Mouse (Mus musculus) C2C12 (cell line): ENCODE results near the gene Gpatch2l. TPM values are rescaled to one million over a fixed set of nuclear protein-coding genes. Genes with fewer than 3 reads are reported as not detected.

ENCODE experiments used
- H3K27me3 ChIP-seq: one replicate; pipeline ENCODE4 v1.6.1; 2011; ENCODE audit not compliant: control insufficient read depth, insufficient read depth, insufficient read length
- H3K36me3 ChIP-seq: one replicate; pipeline ENCODE4 v1.6.1; 2011; ENCODE audit not compliant: control insufficient read depth, insufficient read depth
- H3K4me3 ChIP-seq: one replicate; pipeline ENCODE4 v1.5.1; 2011; ENCODE audit warnings: mild to moderate bottlenecking, control low read depth; ENCODE audit not compliant: poor library complexity, insufficient read depth, severe bottlenecking
- H3K79me2 ChIP-seq: one replicate; pipeline ENCODE4 v1.6.1; 2011; ENCODE audit not compliant: control insufficient read depth, insufficient read depth
- H3K79me3 ChIP-seq: one replicate; pipeline ENCODE4 v1.6.1; 2011; ENCODE audit warnings: low read depth, control low read depth
- H3ac ChIP-seq: one replicate; pipeline ENCODE3; 2011; ENCODE audit warnings: low read depth; ENCODE audit not compliant: control insufficient read depth, insufficient read length
- CEBPB ChIP-seq: IDR thresholded peaks from one replicate; pipeline ENCODE4 v1.6.1; 2011; ENCODE audit warnings: low read depth, mild to moderate bottlenecking, control low read depth, moderate library complexity
- CTCF ChIP-seq: IDR thresholded peaks from one replicate; pipeline ENCODE4 v1.5.1; 2011; ENCODE audit not compliant: control insufficient read depth, insufficient read depth, insufficient read length
- FOSL1 ChIP-seq: IDR thresholded peaks from one replicate; pipeline ENCODE4 v1.8.0; 2011; ENCODE audit warnings: mild to moderate bottlenecking, low read length; ENCODE audit not compliant: poor library complexity, insufficient read depth, severe bottlenecking
- MAX ChIP-seq: IDR thresholded peaks from one replicate; pipeline ENCODE4 v1.6.1; 2011; ENCODE audit warnings: mild to moderate bottlenecking, control low read depth
- MYOD1 ChIP-seq: IDR thresholded peaks from one replicate; pipeline ENCODE4 v1.6.1; 2011; ENCODE audit warnings: low read depth; ENCODE audit not compliant: control insufficient read depth, insufficient read length
- MYOG ChIP-seq: IDR thresholded peaks from one replicate; pipeline ENCODE4 v1.6.1; 2011; ENCODE audit not compliant: control insufficient read depth, insufficient read length; ENCODE audit errors: extremely low read depth
- USF1 ChIP-seq: IDR thresholded peaks from one replicate; pipeline ENCODE4 v1.6.1; 2011; ENCODE audit warnings: low read depth, mild to moderate bottlenecking, control low read depth, moderate library complexity
- polyA plus RNA-seq: library from polyadenylated mRNA; unstranded; fragments of >200 nt; fragmentation: generic; extraction: Trizol; gene quantifications from one replicate; pipeline ENCODE4 v1.2.1, GENCODE M21; 2012; ENCODE audit warnings: missing spikeins

Gene Gpatch2l
- polyA plus RNA-seq, 1 experiment = 7.2 TPM

DNA sequence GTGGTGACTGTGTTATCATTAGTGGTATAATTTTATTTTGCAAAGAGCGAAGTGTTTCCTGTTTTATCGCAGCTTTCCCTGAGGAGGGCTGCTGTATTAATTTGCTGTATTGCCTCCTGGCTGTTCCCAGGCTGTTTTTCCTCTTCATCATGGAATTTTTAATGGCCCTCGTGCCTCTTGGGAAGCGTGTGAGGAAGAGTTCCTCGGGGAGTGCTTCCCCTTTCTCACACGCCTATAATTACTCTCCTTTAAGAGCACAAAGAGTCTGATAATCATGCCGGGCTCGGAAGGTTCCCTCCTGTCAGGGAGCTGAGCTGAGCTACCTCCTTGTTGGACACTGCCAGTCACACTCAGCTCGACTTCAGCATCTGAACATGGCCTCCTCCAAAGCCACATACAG, 30.0 kb downstream of the Gpatch2l start:
- Histone ChIP-seq H3K79me3 (no peaks in the 10 kb centered on the region), H3K79me2 (no peaks in the 10 kb centered on the region), H3K27me3 (no peaks in the 10 kb centered on the region), H3K4me3 (no peak overlapping the region), H3K36me3 (peaks cover 48% of the 10 kb centered on the region), H3ac (no peak overlapping the region)
- TF ChIP-seq CEBPB (no peak), MAX (no peak), MYOD1 (no peak), USF1 (no peak), FOSL1 (no peak), MYOG (no peak), CTCF (no peak)

DNA sequence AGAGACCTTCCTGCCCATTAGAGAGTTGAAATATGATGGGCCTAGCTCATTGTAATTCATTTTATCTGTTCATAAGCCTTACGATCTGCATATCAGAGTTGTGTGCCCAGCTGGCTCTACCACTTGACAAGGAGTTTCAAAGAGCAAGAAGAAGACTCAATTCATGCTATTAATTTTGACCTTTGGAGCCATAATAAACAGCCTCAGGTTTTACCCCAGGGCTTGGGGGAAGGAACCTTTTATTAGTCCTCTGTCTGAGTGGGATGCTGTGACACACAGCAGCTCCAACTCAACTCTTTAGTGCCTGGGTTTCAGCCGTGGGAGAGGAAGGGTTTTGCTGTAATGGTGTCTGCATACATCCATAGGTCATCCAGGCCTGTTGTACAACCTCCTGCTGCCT, 32.6 kb downstream of the Gpatch2l start:
- Histone ChIP-seq H3K79me2 (no peaks in the 10 kb centered on the region), H3ac (no peak overlapping the region), H3K36me3 (peaks cover 31% of the 10 kb centered on the region), H3K79me3 (no peaks in the 10 kb centered on the region), H3K4me3 (no peak overlapping the region), H3K27me3 (no peaks in the 10 kb centered on the region)
- TF ChIP-seq USF1 (no peak), CTCF (no peak), MYOG (no peak), MAX (no peak), MYOD1 (no peak), FOSL1 (no peak), CEBPB (no peak)

DNA sequence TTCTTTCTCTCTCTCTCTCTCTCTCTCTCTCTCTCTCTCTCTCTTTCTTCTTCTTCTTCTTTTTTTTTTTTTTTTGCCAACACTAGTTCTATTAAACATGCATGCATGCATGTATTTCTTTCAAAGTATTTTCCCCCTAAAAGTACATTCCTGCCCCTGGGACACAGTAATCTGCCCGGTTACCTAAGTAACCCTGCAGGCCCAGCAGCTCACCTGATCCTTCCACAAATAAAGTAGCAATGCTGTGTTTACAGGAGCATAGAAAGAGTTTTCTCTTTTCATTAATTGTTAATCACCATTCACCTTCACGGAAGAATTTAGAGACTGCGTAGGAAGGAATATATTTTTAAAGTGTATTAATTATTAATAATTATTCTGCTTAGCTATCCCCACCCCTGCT, 34.1 kb downstream of the Gpatch2l start:
- Histone ChIP-seq H3K27me3 (no peaks in the 10 kb centered on the region), H3K36me3 (peaks cover 17% of the 10 kb centered on the region), H3K79me3 (no peaks in the 10 kb centered on the region), H3K79me2 (no peaks in the 10 kb centered on the region), H3K4me3 (no peak overlapping the region), H3ac (no peak overlapping the region)
- TF ChIP-seq FOSL1 (no peak), MYOG (no peak), MAX (no peak), CEBPB (no peak), CTCF (no peak), MYOD1 (no peak), USF1 (no peak)

DNA sequence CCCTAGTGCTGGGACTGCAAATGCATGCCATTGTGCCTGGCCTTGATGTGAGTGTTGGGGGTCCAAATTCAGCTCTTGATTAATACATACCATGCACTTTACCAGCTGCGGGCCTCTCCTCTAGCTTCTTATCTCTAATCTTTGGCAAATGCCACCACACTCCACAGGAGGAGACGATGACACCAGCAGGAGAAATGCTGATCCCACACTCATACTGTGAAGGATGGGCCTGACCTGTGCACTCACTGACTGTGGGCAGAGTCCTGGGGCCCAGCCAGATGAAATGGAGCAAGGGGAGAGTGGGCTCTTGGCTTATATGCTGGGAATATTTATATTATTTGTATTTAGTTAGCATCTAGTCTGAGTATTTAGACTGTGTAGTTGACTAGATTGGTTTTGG, 34.8 kb downstream of the Gpatch2l start:
- Histone ChIP-seq H3ac (no peak overlapping the region), H3K79me2 (no peaks in the 10 kb centered on the region), H3K27me3 (no peaks in the 10 kb centered on the region), H3K36me3 (peaks cover 12% of the 10 kb centered on the region), H3K4me3 (no peak overlapping the region), H3K79me3 (no peaks in the 10 kb centered on the region)
- TF ChIP-seq FOSL1 = no peak
- no peak for TF ChIP-seq MYOG
- TF ChIP-seq MAX = no peak
- TF ChIP-seq CTCF = no peak
- no peak for TF ChIP-seq MYOD1
- TF ChIP-seq CEBPB = no peak
- TF ChIP-seq USF1 = no peak

DNA sequence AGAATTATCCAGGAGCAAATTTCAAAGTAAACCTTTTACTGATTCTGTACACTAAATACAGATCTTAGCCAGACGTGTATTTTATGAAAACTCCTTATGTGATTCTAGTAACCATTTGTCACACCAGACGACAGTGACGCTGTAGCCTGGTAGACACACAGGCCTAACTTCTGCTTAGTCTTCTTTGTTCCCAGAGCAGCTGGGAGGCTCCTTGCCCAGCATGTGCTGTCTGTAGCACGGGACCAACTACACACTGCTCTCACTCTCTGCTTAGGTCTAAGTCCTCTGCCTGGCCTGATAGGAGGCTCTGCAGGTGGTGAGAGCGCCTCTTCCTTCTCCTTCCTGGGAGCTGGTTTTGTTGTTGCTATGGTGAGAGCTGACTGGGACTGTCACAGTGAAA, 35.2 kb downstream of the Gpatch2l start:
- Histone ChIP-seq H3ac (no peak overlapping the region), H3K4me3 (no peak overlapping the region), H3K36me3 (peaks cover 12% of the 10 kb centered on the region), H3K79me2 (no peaks in the 10 kb centered on the region), H3K79me3 (no peaks in the 10 kb centered on the region), H3K27me3 (no peaks in the 10 kb centered on the region)
- no peak for TF ChIP-seq CTCF
- no peak for TF ChIP-seq CEBPB
- no peak for TF ChIP-seq FOSL1
- TF ChIP-seq MAX = no peak
- TF ChIP-seq USF1 = no peak

DNA sequence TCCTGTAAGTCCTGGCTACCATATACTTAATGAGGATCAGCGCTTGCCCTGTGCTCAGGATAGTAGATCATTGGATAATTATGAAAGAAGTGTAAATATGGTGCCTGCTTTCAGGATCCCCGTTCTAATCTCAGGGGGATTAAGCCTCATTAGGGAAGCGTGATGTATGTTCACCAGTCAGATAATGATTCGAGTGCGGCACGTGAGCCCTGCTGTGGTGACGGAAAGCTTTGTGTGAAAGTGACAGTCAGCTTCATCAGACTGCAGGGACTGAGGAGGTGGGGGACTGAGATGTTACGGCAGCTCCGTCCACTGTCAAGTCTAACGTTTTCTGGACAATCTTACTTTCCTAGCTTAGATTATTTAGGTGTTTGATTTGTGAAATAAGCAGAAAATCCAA, 38.3 kb downstream of the Gpatch2l start:
- no peak overlapping the region for H3K4me3 ChIP-seq
- no peaks in the 10 kb centered on the region for H3K79me2 ChIP-seq
- H3K79me3 ChIP-seq = no peaks in the 10 kb centered on the region
- TF ChIP-seq USF1 = no peak
- peaks cover 24% of the 10 kb centered on the region for H3K36me3 ChIP-seq
- no peak overlapping the region for H3ac ChIP-seq
- no peaks in the 10 kb centered on the region for H3K27me3 ChIP-seq
